Mouse (Mus musculus) embryonic fibroblast, embryonic 13.5 days (primary cell): ENCODE measurements at regions not wholly inside any gene's neighbourhood (a gene's known extent, or its start where the extent isn't known, plus 50 kb on each side); places are given as distances from the start of the nearest gene placed in this dataset.

Experiments used
- H3K27ac ChIP-seq: 2 replicates; pipeline ENCODE4 v1.5.1; 2012; ENCODE audit warnings: low read length, control low read depth, inconsistent platforms; ENCODE audit not compliant: insufficient read depth
- H3K4me1 ChIP-seq: 2 replicates; pipeline ENCODE4 v1.6.1; 2011; ENCODE audit warnings: low read length; ENCODE audit not compliant: control insufficient read depth, insufficient read depth
- H3K4me3 ChIP-seq: 2 replicates; pipeline ENCODE4 v1.5.1; 2011; ENCODE audit warnings: mild to moderate bottlenecking, control low read depth, low read length; ENCODE audit not compliant: insufficient read depth
- CTCF ChIP-seq: IDR thresholded peaks from 2 replicates; pipeline ENCODE4 v1.5.1; 2011; ENCODE audit warnings: mild to moderate bottlenecking, control low read depth, low read length, moderate library complexity, borderline replicate concordance; ENCODE audit not compliant: insufficient read depth
- POLR2A ChIP-seq: IDR thresholded peaks from 2 replicates; pipeline ENCODE4 v1.6.1; 2011; ENCODE audit warnings: low read depth, mild to moderate bottlenecking, control low read depth, low read length, moderate library complexity

- TF ChIP-seq CTCF (no peak), POLR2A (no peak)
- Histone ChIP-seq H3K27ac (no peak overlapping the region), H3K4me3 (no peak overlapping the region), H3K4me1 (no peaks in the 10 kb centered on the region)
Measured at GRCm38 (mm10) chr4:142341305-142341704, 102.1 kb upstream of the Kazn start.

- Histone ChIP-seq H3K27ac (no peak overlapping the region), H3K4me3 (no peak overlapping the region), H3K4me1 (no peaks in the 10 kb centered on the region)
- TF ChIP-seq POLR2A = no peak
- TF ChIP-seq CTCF = no peak
Measured at GRCm38 (mm10) chr4:142340057-142340456, 100.9 kb upstream of the Kazn start.

GRCm38 (mm10) chr4:142337701-142338100, 98.5 kb upstream of the Kazn start:
- no peak overlapping the region for H3K27ac ChIP-seq
- no peaks in the 10 kb centered on the region for H3K4me1 ChIP-seq
- H3K4me3 ChIP-seq = no peak overlapping the region
- TF ChIP-seq CTCF (no peak), POLR2A (no peak)

GRCm38 (mm10) chr4:142336943-142337342, 97.7 kb upstream of the Kazn start:
- H3K4me1 ChIP-seq = no peaks in the 10 kb centered on the region
- TF ChIP-seq CTCF (no peak), POLR2A (no peak)

GRCm38 (mm10) chr4:142334084-142334483, 94.9 kb upstream of the Kazn start:
- Histone ChIP-seq H3K4me3 (no peak overlapping the region), H3K4me1 (no peaks in the 10 kb centered on the region), H3K27ac (no peak overlapping the region)
- TF ChIP-seq POLR2A = no peak

More at GRCm38 (mm10) chr4:142336943-142337342, 97.7 kb upstream of the Kazn start:
- Histone ChIP-seq H3K4me3 (no peak overlapping the region), H3K27ac (no peak overlapping the region)

- no peak overlapping the region for H3K27ac ChIP-seq
- no peaks in the 10 kb centered on the region for H3K4me1 ChIP-seq
- TF ChIP-seq CTCF (no peak), POLR2A (no peak)
- no peak overlapping the region for H3K4me3 ChIP-seq
Measured at GRCm38 (mm10) chr4:142330599-142330998, 91.4 kb upstream of the Kazn start.

- no peak overlapping the region for H3K27ac ChIP-seq
- no peak for TF ChIP-seq CTCF
- no peak for TF ChIP-seq POLR2A
- no peaks in the 10 kb centered on the region for H3K4me1 ChIP-seq
- no peak overlapping the region for H3K4me3 ChIP-seq
Measured at GRCm38 (mm10) chr4:142329600-142329999, 90.4 kb upstream of the Kazn start.

- Histone ChIP-seq H3K4me3 (no peak overlapping the region), H3K4me1 (no peaks in the 10 kb centered on the region), H3K27ac (no peak overlapping the region; the same call in 1 of the 2 replicates)
- TF ChIP-seq POLR2A (no peak), CTCF (no peak)
Measured at GRCm38 (mm10) chr4:142326511-142326910, 87.3 kb upstream of the Kazn start.

GRCm38 (mm10) chr4:142321209-142321863, 82.1 kb upstream of the Kazn start:
- Histone ChIP-seq H3K27ac (no peak overlapping the region), H3K4me1 (no peaks in the 10 kb centered on the region)
- TF ChIP-seq CTCF = no peak
- TF ChIP-seq POLR2A = no peak

GRCm38 (mm10) chr4:142310282-142310681, 71.1 kb upstream of the Kazn start:
- H3K4me1 ChIP-seq = no peaks in the 10 kb centered on the region
- no peak overlapping the region for H3K27ac ChIP-seq
- H3K4me3 ChIP-seq = no peak overlapping the region
- TF ChIP-seq CTCF = no peak
- TF ChIP-seq POLR2A = no peak

More at GRCm38 (mm10) chr4:142321209-142321863, 82.1 kb upstream of the Kazn start:
- H3K4me3 ChIP-seq = no peak overlapping the region

- no peaks in the 10 kb centered on the region for H3K4me1 ChIP-seq
- no peak overlapping the region for H3K4me3 ChIP-seq
- TF ChIP-seq CTCF (no peak), POLR2A (no peak)
- H3K27ac ChIP-seq = no peak overlapping the region
Measured at GRCm38 (mm10) chr4:142308271-142308670, 69.1 kb upstream of the Kazn start.

- no peak overlapping the region for H3K4me3 ChIP-seq
- no peak overlapping the region for H3K27ac ChIP-seq
- TF ChIP-seq POLR2A (no peak), CTCF (no peak)
Measured at GRCm38 (mm10) chr4:142307321-142307720, 68.1 kb upstream of the Kazn start.

More at GRCm38 (mm10) chr4:142307321-142307720, 68.1 kb upstream of the Kazn start:
- H3K4me1 ChIP-seq = no peaks in the 10 kb centered on the region
